Mouse (Mus musculus) megakaryocyte, embryonic 14.5 days (primary cell): ENCODE results near the gene Tom1.

Experiments
- FLI1 ChIP-seq: IDR thresholded peaks from 2 replicates; pipeline ENCODE4 v1.6.1; 2012; ENCODE audit warnings: low read length, inconsistent platforms, mixed read lengths
- GATA1 ChIP-seq: IDR thresholded peaks from 3 replicates; pipeline ENCODE4 v1.6.1; 2012; ENCODE audit warnings: mixed read lengths, low read length, inconsistent platforms, borderline replicate concordance

- TF ChIP-seq GATA1 (no peak), FLI1 (no peak)
These were observed 55.7 kb downstream of the Tom1 start for GRCm38 (mm10) chr8:75088989-75089881.
